Mouse (Mus musculus): ENCODE measurements at regions not wholly inside any gene's neighbourhood (a gene's known extent, or its start where the extent isn't known, plus 50 kb on each side); places are given as distances from the start of the nearest gene placed in this dataset.

DNA sequence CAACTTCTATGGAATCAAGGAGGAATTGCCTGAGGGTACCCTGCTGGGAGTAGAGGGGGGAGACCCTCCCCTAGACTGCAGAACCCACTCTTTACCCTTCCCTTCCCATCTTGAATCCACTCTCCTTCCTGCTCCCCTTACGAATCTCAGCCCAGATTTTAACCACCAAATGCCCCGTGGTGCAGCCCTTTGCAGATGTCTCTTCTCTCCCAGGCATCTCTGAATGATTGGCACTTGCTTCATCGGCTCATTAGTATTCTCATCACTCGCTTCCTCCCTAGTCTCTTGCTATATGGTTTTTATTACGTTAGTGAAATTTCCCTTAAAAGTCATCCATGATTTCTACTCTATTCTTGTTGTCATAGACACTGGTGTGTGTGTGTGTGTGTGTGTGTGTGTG is 116.7 kb upstream of the Magi3 start:
- TF ChIP-seq CTCF (IDR thresholded peaks at IDR 0.05; ENCODE audit: control insufficient read depth, insufficient read depth, insufficient read length) (no peak), CEBPB (IDR thresholded peaks at IDR 0.05; ENCODE audit: low read depth) (no peak)
